Mouse (Mus musculus) heart, postnatal 0 days (tissue): ENCODE results near the gene Atxn7l1. TPM values are rescaled to one million over a fixed set of nuclear protein-coding genes. Genes with fewer than 3 reads are reported as not detected.
A peak's percentile ranks its signal among the peaks of the same experiment; 100 is the strongest.

Source experiments
- ATAC-seq: fragments of 200-750 bp; cut with Nextera tagmentation; 2 replicates; pipeline ENCODE4 v1.8.0; 2017; ENCODE audit warnings: low read depth, moderate number of reproducible peaks, moderate library complexity; ENCODE audit not compliant: insufficient read depth
- DNase-seq: peaks from one replicate; pipeline ENCODE4 v3.0.0-alpha.2; 2016; ENCODE audit warnings: low spot score
- H3K27ac ChIP-seq: fragments of 300-500 bp; sonication (generic); 2 replicates; pipeline ENCODE4 v1.5.1; 2014; ENCODE audit warnings: low read depth, mild to moderate bottlenecking
- H3K27me3 ChIP-seq: fragments of 300-500 bp; sonication (generic); 2 replicates; pipeline ENCODE4 v1.6.1; 2014; ENCODE audit warnings: low read length, mixed read lengths; ENCODE audit not compliant: control insufficient read depth, insufficient read depth
- H3K36me3 ChIP-seq: fragments of 300-500 bp; sonication (generic); replicated peaks from 2 replicates; pipeline ENCODE4 v1.6.1; 2014; ENCODE audit warnings: low read length, mixed read lengths; ENCODE audit not compliant: control insufficient read depth, insufficient read depth
- H3K4me1 ChIP-seq: fragments of 300-500 bp; sonication (generic); 2 replicates; pipeline ENCODE4 v1.6.1; 2014; ENCODE audit warnings: antibody characterized with exemption; ENCODE audit not compliant: control insufficient read depth, insufficient read depth
- H3K4me2 ChIP-seq: fragments of 300-500 bp; sonication (generic); 2 replicates; pipeline ENCODE4 v1.6.1; 2014; ENCODE audit warnings: low read depth, mild to moderate bottlenecking, low read length, moderate library complexity
- H3K4me3 ChIP-seq: fragments of 300-500 bp; sonication (generic); 2 replicates; pipeline ENCODE4 v1.5.1; 2014; ENCODE audit warnings: low read depth, low read length
- H3K9ac ChIP-seq: fragments of 300-500 bp; sonication (generic); replicated peaks from 2 replicates; pipeline ENCODE4 v1.6.1; 2014; ENCODE audit warnings: low read depth, low read length, mixed read lengths
- H3K9me3 ChIP-seq: fragments of 300-500 bp; sonication (generic); replicated peaks from 2 replicates; pipeline ENCODE4 v1.6.1; 2016; ENCODE audit warnings: low read length; ENCODE audit not compliant: control insufficient read depth
- CTCF ChIP-seq: IDR thresholded peaks from 2 replicates; pipeline ENCODE4 v1.5.1; 2016; ENCODE audit warnings: antibody characterized with exemption, control low read depth, low read depth
- EP300 ChIP-seq: IDR thresholded peaks from 2 replicates; pipeline ENCODE4 v1.6.1; 2016; ENCODE audit warnings: antibody characterized with exemption, low read depth
- WGBS: fragments of 180-500 bp; shearing (Covaris S2); extraction: QIAGEN DNeasy Blood & Tissue Kit; methylation state at CpG from one replicate; pipeline ENCODE4 v1.1.7; 2014; 5-methylcytosine and 5-hydroxymethylcytosine counted together
- polyA plus RNA-seq: library from polyadenylated mRNA; unstranded; fragments of >200 nt; fragmentation: Nextera tagmentation; extraction: Ambion mirVana; gene quantifications from 2 replicates; pipeline ENCODE4 v1.2.1, GENCODE M21; 2015
- total RNA-seq: library from RNA; depleted of rRNA; stranded (reverse); fragments of >200 nt; gene quantifications from 2 replicates; pipeline ENCODE4 v1.2.3, GENCODE M21; 2014; ENCODE audit warnings: low replicate concordance; rRNA removed

The Atxn7l1 gene
- total RNA-seq (6.7 and 11.1 TPM in 2 replicates), polyA plus RNA-seq (4.5 and 5.3 TPM in 2 replicates)

DNA sequence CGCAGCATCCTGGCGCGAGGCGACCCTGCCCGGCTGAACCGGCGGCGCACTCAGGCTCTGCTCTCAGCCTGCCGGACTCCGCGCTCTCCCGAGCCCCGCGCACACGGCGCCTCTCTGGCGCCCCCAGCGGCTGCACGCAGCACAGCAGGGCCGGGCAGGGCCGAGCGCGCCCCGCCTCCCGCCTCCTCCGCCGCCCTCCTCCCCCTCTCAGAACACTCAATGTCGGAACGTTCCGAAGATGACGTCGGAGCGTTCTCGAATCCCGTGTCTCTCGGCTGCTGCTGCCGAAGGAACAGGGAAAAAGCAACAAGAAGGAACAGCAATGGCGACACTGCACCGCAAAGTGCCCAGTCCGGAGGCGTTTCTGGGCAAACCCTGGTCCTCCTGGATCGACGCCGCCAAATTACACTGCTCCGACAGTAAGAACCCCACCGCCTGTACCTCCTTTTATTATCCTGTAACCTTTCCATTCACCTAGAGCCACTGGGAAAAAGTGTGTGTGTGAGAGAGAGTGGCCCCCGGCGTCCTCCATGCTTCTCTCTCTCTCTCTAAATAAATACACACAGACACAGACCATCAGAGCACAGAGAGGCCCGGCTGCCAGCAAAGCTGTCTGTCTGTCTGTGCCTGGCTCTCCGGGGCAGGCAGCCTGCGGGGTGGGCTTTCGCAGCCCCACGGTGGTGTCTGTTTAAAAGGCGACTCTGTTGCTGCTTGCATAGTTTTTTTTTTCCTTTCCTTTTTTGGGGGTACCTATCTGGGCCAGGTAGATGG, at the start of gene Atxn7l1:
Gene Atxn7l1, plus strand, starts transcription at position 197 of the 771 bp plus-strand sequence.
- peak within 1 kb of the TSS; percentile 99 for H3K4me2 ChIP-seq
- no peak for TF ChIP-seq EP300
- peak; percentile 77 for TF ChIP-seq CTCF
- peak within 1 kb of the TSS; percentile 77 for H3K9ac ChIP-seq
- DNase-seq (peak; percentile 96), ATAC-seq (peak; percentile 96)
- H3K27ac ChIP-seq: peak within 1 kb of the TSS; percentile 84
- WGBS: under 1% methylated on average over 49 of the region's 54 CpGs
- H3K36me3 ChIP-seq: no peaks in the 10 kb centered on the region
- peak within 1 kb of the TSS; percentile 69 for H3K4me3 ChIP-seq
- H3K4me1 ChIP-seq: peaks cover 15% of the 10 kb centered on the region
- H3K27me3 ChIP-seq: peaks cover 21% of the 10 kb centered on the region
- no peaks in the 10 kb centered on the region for H3K9me3 ChIP-seq

DNA sequence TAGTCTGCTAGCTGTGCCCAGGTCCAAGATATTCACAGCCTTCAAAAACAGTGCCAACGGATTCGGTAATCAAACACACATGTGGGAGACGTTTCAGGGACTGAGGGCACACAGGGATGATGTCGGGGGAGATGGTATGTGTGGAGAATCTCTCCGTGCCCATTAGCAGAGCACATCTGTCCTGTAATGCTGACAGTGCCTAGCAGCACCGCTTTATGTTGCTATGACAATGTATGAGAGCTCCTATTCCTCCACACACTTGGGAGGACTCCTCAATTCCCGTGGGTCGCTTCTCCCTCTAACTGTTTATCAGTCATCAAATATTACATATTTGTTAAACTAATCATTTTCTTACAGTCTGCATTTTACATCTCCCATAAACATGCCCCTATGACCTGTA, 45.9 kb upstream of the Atxn7l1 start:
- Histone ChIP-seq H3K27me3 (no peaks in the 10 kb centered on the region), H3K4me2 (no peak overlapping the region), H3K9ac (no peak overlapping the region), H3K27ac (no peak overlapping the region), H3K4me3 (no peak overlapping the region), H3K4me1 (no peaks in the 10 kb centered on the region), H3K9me3 (no peaks in the 10 kb centered on the region), H3K36me3 (no peaks in the 10 kb centered on the region)
- 79% methylated on average over 8 of the region's 8 CpGs for WGBS
- ATAC-seq: no peak
- no peak for TF ChIP-seq EP300
- TF ChIP-seq CTCF: no peak
- no peak for DNase-seq

- H3K4me2 ChIP-seq: no peak overlapping the region
- H3K9me3 ChIP-seq: no peaks in the 10 kb centered on the region
- TF ChIP-seq CTCF (no peak), EP300 (no peak)
- H3K9ac ChIP-seq: no peak overlapping the region
- ATAC-seq (0 out of 2 replicates have a peak, but pooled peaks have one; percentile 20), DNase-seq (no peak)
- no peaks in the 10 kb centered on the region for H3K4me1 ChIP-seq
- WGBS: 56% methylated on average over 15 of the region's 15 CpGs
- H3K4me3 ChIP-seq: no peak overlapping the region
- H3K27me3 ChIP-seq: no peaks in the 10 kb centered on the region
- H3K27ac ChIP-seq: no peak overlapping the region
- H3K36me3 ChIP-seq: no peaks in the 10 kb centered on the region
Observed at GRCm38 (mm10) chr12:33102342-33103115, 45.0 kb upstream of the Atxn7l1 start.

GRCm38 (mm10) chr12:33105724-33106123, 41.8 kb upstream of the Atxn7l1 start:
- Histone ChIP-seq H3K36me3 (no peaks in the 10 kb centered on the region), H3K4me3 (no peak overlapping the region), H3K27ac (no peak overlapping the region), H3K4me1 (peaks cover 2% of the 10 kb centered on the region; the same call in 1 of the 2 replicates), H3K4me2 (no peak overlapping the region), H3K9ac (no peak overlapping the region), H3K9me3 (no peaks in the 10 kb centered on the region), H3K27me3 (no peaks in the 10 kb centered on the region)
- no peak for TF ChIP-seq EP300
- TF ChIP-seq CTCF: no peak
- WGBS: 38% methylated on average over 4 of the region's 4 CpGs
- DNase-seq (no peak), ATAC-seq (no peak)

- ATAC-seq (no peak), DNase-seq (no peak)
- no peaks in the 10 kb centered on the region for H3K27me3 ChIP-seq
- no peak overlapping the region for H3K4me3 ChIP-seq
- H3K4me2 ChIP-seq: no peak overlapping the region
- peaks cover 10% of the 10 kb centered on the region; the same call in 1 of the 2 replicates for H3K4me1 ChIP-seq
- H3K9ac ChIP-seq: no peak overlapping the region
- no peak for TF ChIP-seq CTCF
- H3K9me3 ChIP-seq: no peaks in the 10 kb centered on the region
- H3K27ac ChIP-seq: no peak overlapping the region
- no peaks in the 10 kb centered on the region for H3K36me3 ChIP-seq
- WGBS: 82% methylated on average over 10 of the region's 10 CpGs
Observed at GRCm38 (mm10) chr12:33106438-33107167, 40.9 kb upstream of the Atxn7l1 start.
